Mouse (Mus musculus) central nervous system, embryonic 18 days (tissue): ENCODE measurements around the gene Fmn2. TPM values are rescaled to one million over a fixed set of nuclear protein-coding genes. Genes with fewer than 3 reads are reported as not detected.

ENCODE experiments used
- polyA plus RNA-seq: library from polyadenylated mRNA; depleted of rRNA; stranded (reverse); fragments of >200 nt; gene quantifications from 2 replicates; pipeline ENCODE4 v1.2.3, GENCODE M21; 2012; rRNA removed

Fmn2 gene
- 13.8 and 14.5 TPM in 2 replicates for polyA plus RNA-seq

DNA sequence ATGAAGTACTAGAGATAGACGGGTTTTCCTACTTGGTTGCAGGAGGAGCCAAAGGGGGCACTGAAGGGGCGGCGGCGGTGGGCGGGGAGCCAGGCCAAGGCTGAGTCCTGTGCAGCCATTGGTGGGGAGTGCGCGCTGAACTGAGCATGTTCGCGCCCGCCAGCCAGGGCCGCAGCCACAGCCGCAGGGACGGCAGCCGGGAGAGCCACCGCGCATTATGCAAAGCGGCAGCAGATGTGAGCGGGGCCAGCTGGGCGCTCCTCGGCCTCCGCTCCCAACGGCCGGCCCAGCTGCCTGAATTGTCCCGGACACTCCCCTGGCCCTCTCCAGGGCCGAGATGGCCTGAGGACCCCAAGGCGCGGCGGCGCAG, at the start of gene Fmn2:
TSS of gene Fmn2 (plus strand) at position 165 of the 370 bp plus-strand sequence.

Other genes with a start within 250 kb of the Fmn2 start
- gene Olfr419, start 249.8 kb upstream of the Fmn2 start, polyA plus RNA-seq: not detected in 2 replicates
- not detected in 2 replicates for gene Mptx1, start 171.3 kb upstream of the Fmn2 start, polyA plus RNA-seq
- gene Olfr417, start 136.7 kb upstream of the Fmn2 start, polyA plus RNA-seq: not detected in 2 replicates
- gene Olfr248, start 110.8 kb upstream of the Fmn2 start, polyA plus RNA-seq: not detected in 2 replicates
- gene Olfr414, start 77.8 kb upstream of the Fmn2 start, polyA plus RNA-seq: not detected in 2 replicates
- not detected in 2 replicates for gene Olfr220, start 59.7 kb upstream of the Fmn2 start, polyA plus RNA-seq